Mouse (Mus musculus) lung, adult 2 months (tissue): Measurements from ENCODE around the gene Fbxw7. TPM values are rescaled to one million over a fixed set of nuclear protein-coding genes. Genes with fewer than 3 reads are reported as not detected.

ENCODE experiments used
- DNase-seq: peaks from one replicate; pipeline ENCODE4 v3.0.0; 2022
- H3K4me1 ChIP-seq: fragments of 200-500 bp; 2 replicates; pipeline ENCODE4 v1.6.1; 2011; ENCODE audit warnings: low read length; ENCODE audit not compliant: control insufficient read depth, insufficient read depth
- H3K4me3 ChIP-seq: fragments of 200-500 bp; replicated peaks from 2 replicates; pipeline ENCODE3; 2011; ENCODE audit warnings: low read depth, mild to moderate bottlenecking, control low read depth, low read length; ENCODE audit errors: extremely low read depth
- CTCF ChIP-seq: fragments of 200-500 bp; IDR thresholded peaks from 2 replicates; pipeline ENCODE4 v1.5.1; 2011; ENCODE audit warnings: mild to moderate bottlenecking, low read length, control low read depth; ENCODE audit not compliant: insufficient read depth
- POLR2A ChIP-seq: fragments of 200-500 bp; IDR thresholded peaks from 2 replicates; pipeline ENCODE4 v1.6.1; 2011; ENCODE audit warnings: low read depth, mild to moderate bottlenecking, control low read depth, low read length, borderline replicate concordance; ENCODE audit errors: extremely low read depth
- WGBS: fragments of 180-500 bp; shearing (Covaris S2); methylation state at CpG from one replicate; pipeline ENCODE4 v1.1.7; 2018; 5-methylcytosine and 5-hydroxymethylcytosine counted together
- polyA plus RNA-seq: library from polyadenylated mRNA; depleted of rRNA; stranded (reverse); fragments of >200 nt; gene quantifications from 2 replicates; pipeline ENCODE4 v1.2.3, GENCODE M21; 2012

Fbxw7 gene
- polyA plus RNA-seq, 1 experiment = 6.7 TPM

GRCm38 (mm10) chr3:84787914-84788313 is 27.2 kb upstream of the Fbxw7 start:
- no peak for DNase-seq
- TF ChIP-seq POLR2A (no peak), CTCF (no peak)
- no peaks in the 10 kb centered on the region for H3K4me1 ChIP-seq
- no peak overlapping the region for H3K4me3 ChIP-seq
- 94% methylated on average over 4 of the region's 4 CpGs for WGBS

DNA sequence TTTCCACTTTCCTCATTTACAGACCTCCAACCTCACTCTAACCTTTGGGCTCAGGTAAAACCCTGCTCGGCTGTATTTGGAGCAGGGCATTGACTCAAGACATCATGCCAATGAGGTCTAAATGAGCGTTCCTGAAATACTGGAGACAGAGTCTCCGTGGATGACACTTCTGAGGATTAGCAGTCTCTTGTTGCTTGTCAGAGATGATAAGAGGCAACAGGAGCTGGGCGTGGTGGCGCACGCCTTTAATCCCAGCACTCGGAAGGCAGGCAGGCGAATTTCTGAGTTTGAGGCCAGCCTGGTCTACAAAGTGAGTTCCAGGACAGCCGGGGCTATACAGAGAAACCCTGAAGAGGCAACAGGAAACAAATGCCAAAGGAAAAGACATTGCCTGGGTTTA is 11.0 kb upstream of the Fbxw7 start:
- no peaks in the 10 kb centered on the region; the same call in 1 of the 2 replicates for H3K4me1 ChIP-seq
- 65% methylated on average over 9 of the region's 9 CpGs for WGBS
- DNase-seq = no peak
- TF ChIP-seq CTCF (no peak), POLR2A (no peak)
- no peak overlapping the region for H3K4me3 ChIP-seq

DNA sequence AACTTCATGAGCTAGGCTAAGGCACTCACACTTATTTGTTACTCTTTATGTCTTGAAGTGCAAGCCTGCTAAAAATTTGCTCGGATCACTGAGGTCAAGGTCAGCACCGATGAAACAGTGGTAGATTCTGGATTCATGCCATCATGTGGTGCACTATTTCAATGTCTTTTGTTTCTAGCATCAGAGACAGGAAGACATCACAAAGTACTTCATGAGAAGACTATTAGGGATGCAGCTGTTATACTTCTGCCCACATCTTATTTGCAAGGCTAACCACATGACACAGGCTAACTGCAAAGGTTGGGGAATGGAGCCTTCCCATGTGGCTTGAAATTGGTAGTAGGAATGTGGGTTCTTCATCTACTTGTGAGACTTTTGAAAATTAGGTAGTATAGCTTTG is 8.9 kb upstream of the Fbxw7 start:
- WGBS = 39% methylated on average over 2 of the region's 2 CpGs
- Histone ChIP-seq H3K4me3 (no peak overlapping the region), H3K4me1 (no peaks in the 10 kb centered on the region; the same call in 1 of the 2 replicates)
- TF ChIP-seq POLR2A (no peak), CTCF (no peak)
- no peak for DNase-seq

DNA sequence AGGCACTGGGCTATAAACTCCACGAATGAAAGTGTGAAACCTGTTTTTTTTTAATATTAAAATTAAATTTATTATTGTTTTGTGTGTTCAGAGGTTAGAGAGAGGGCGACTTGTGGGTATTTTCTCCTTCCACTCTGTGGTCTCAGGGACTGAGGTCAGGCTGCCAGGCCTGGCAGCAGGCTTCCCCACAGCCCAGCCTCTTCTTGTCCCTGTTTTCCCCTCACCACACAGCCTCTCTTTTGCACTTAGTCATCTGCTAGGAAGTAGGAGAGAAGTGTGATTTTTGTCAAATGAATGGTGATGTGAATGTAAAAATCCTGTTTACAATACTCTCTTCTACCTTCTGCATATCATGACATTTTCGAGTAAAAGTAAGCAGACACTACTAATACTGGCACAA is 7.2 kb upstream of the Fbxw7 start:
- TF ChIP-seq CTCF = no peak
- no peak for TF ChIP-seq POLR2A
- no peak overlapping the region for H3K4me3 ChIP-seq
- no peaks in the 10 kb centered on the region for H3K4me1 ChIP-seq
- WGBS = 75% methylated on average over 3 of the region's 3 CpGs
- DNase-seq = no peak

DNA sequence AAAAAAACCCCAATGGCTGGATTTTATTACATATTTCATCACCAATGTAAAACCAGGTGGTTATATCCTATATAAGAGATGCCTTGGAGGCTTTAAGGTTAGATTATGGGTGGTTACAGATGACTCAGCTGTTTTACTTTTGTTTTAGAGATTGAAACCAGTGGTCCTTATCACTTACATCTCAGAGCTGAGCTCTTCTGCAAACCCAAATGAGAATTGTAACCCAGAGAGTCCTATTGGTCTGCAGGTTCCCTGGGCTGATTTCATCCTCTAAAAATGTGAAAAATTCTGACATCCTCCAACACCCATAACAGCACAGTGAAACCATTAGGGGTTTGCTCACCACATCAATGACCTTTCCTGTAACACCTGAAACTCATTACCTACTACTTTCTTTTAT is 6.2 kb upstream of the Fbxw7 start:
- TF ChIP-seq POLR2A (no peak), CTCF (no peak)
- Histone ChIP-seq H3K4me3 (no peak overlapping the region), H3K4me1 (no peaks in the 10 kb centered on the region)
- no peak for DNase-seq

DNA sequence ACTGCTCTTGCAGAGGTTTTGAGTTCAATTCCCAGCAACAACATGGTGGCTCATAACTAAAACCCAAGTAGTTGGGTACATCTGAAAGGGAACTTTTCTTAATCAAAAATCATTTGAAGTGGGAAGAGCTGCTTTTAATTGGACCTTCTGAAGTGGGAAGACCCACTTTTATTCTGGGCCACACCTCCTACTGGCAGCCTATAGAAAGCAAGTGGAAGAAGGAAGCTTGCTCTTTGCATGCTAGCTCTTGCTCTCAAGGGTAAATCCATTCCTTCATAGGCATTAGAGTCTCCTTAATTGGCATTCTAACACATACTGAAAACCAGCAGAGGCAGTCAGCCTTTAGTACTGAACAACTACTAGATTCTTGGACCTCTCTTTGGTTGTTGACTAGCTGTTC is 4.3 kb upstream of the Fbxw7 start:
- no peaks in the 10 kb centered on the region; the same call in 1 of the 2 replicates for H3K4me1 ChIP-seq
- TF ChIP-seq POLR2A = no peak
- no peak for TF ChIP-seq CTCF

DNA sequence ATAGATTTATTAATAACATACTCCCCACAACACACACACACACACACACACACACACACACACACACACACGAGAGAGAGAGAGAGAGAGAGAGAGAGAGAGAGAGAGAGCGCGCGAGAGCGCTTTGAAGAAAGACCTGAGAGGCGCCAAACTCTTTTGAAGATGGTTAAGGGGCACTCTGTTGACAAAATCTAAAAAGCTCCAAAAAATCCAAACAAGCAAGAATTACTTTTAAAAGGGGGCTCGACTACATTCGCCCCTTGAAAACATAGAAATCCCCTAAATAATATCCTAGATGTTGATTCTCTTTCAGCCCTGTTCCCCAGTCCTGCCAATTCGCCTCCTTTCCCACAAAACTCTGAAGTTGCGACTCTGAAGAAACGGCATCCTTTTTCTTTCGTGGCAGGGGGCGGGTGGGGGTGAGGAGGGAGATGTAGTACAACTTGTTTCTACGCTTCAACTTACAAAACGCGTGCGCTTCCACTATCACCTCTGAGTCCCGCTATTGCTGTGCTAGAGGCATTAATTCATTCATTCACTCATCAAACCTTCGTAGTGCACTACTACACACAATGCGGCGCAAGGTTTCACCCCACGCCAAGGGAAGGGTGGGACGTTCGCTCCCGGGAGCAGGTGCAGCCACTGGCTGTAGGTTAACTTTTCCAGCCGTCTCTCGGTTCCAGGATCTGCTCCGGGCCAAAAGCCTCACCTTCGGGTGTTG is 1.5 kb upstream of the Fbxw7 start:
- 2% methylated on average over 29 of the region's 29 CpGs for WGBS
- TF ChIP-seq CTCF = no peak
- TF ChIP-seq POLR2A = no peak
- DNase-seq = no peak

More for the DNA sequence above, 4.3 kb upstream of the Fbxw7 start:
- H3K4me3 ChIP-seq = no peak overlapping the region
- no peak for DNase-seq

GRCm38 (mm10) chr3:84814157-84814761 is 809 bp upstream of the Fbxw7 start:
- peak; percentile 100 for DNase-seq
- H3K4me1 ChIP-seq = no peaks in the 10 kb centered on the region; the same call in 1 of the 2 replicates
- no peak for TF ChIP-seq CTCF
- TF ChIP-seq POLR2A = peak; percentile 82
- peak overlapping the region; percentile 96 for H3K4me3 ChIP-seq
- WGBS = under 1% methylated on average over 57 of the region's 60 CpGs

More for the DNA sequence above, 1.5 kb upstream of the Fbxw7 start:
- peak overlapping the region; percentile 96 for H3K4me3 ChIP-seq
- H3K4me1 ChIP-seq = no peaks in the 10 kb centered on the region; the same call in 1 of the 2 replicates

- DNase-seq = peak; percentile 38
- 1% methylated on average over 29 of the region's 29 CpGs for WGBS
- H3K4me1 ChIP-seq = no peaks in the 10 kb centered on the region; the same call in 1 of the 2 replicates
- TF ChIP-seq CTCF (no peak), POLR2A (no peak)
- H3K4me3 ChIP-seq = peak overlapping the region; percentile 91
Observed at GRCm38 (mm10) chr3:84815461-84815860, 393 bp downstream of the Fbxw7 start.

DNA sequence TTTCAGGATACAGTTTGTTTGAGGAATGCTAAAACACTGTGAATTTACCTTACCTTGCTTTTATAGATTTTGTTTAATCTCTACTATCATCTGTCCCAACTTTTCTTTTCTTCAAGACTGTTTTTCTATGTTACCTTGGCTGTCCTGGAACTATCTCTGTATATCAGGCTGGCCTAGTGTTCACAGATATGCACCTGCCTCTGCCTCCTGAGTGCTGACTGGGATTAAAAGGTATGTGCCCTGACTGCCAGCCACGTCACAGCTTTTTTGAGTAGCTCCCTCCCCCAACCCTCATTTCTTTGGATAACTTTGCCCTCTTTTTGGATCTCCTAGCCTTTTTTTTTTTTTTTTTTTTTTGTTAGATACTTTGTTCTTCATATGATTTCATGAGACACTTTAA is 1.9 kb downstream of the Fbxw7 start:
- 78% methylated on average over 1 of the region's 1 CpGs for WGBS
- H3K4me1 ChIP-seq = no peaks in the 10 kb centered on the region; the same call in 1 of the 2 replicates

More for the DNA sequence above, 1.9 kb downstream of the Fbxw7 start:
- TF ChIP-seq CTCF (no peak), POLR2A (no peak)
- no peak overlapping the region for H3K4me3 ChIP-seq
- no peak for DNase-seq
